Mouse (Mus musculus) kidney, postnatal 4 days (tissue): ENCODE data around the gene Noa1.
A peak's percentile ranks its signal among the peaks of the same experiment; 100 is the strongest.

Experiments
- DNase-seq, 2 experiments: peaks; one replicate each; pipeline ENCODE4 v3.0.0; 2021; ENCODE audit warnings: mixed read lengths in 2 of 2

Gene Noa1

DNA sequence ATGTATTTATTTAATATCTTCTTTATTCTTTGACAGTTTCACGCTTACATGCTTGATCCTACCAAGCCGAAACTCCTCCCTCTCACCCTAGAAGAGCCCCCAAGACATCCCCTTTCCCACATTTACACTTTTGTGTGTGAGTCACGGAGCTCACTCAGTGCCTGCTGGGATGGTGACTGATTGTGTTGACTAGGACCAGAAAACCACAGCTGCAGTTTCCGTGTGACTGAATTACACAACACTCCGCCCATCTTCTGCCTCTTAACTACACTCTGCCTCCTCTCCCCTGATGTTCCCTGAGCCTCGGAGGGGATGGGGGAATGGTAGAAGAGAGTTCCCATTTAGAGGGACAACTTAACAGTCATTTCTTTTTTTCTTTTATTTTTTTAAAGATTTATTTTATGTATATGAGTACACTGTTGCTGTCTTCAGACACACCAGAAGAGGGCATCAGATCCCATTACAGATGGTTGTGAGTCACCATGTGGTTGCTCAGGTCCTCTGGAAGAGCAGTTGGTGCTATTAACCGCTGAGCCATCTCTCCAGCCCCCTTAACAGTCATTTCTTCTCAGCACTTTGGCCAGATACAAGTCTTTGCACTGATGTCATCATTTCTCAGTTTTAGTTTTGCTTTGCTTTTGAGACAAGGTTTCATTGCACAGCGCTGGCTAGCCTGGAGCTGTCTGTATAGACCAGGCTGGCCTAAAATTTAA, 57.6 kb downstream of the Noa1 start:
- no peak for DNase-seq

DNA sequence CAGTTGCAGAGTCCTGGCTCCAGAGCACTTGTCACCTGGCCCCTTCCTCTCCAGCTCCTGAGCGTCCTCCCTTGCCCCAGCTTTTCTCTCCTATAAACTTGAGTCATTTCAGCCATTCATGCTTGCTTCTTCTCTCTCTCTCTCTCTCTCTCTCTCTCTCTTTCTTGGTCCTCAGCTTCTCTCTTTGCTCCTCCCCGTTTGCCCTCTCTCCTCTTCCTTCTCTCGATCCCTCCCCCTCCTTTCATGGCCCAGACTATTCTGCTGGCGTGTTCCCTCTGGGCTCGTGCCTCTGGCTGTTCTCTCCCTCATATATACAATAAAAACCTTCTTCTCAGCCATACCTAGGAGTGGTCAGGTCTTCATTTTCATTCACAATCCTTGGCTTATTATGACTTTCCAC, 58.2 kb downstream of the Noa1 start:
- DNase-seq: no peak

DNA sequence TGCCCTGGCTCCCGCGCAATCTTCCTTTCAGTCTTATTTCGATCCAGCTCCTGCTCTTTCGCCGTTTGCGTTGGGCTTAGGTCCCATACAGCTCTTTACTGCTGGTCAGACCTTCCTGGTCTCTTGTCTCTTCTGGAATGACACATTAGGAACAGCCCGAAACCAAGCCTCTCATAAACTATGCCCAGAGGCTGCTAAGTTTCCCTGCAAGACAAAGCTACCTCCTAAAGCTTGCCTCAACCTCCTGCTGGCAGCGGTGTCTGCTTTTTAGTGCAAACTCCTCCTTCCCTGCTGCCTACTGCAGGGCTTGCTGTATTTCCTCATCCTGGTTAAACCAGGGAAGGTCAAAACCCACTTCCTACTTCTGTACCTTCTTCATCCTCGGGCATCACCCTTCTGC, 59.8 kb downstream of the Noa1 start:
- DNase-seq: no peak

DNA sequence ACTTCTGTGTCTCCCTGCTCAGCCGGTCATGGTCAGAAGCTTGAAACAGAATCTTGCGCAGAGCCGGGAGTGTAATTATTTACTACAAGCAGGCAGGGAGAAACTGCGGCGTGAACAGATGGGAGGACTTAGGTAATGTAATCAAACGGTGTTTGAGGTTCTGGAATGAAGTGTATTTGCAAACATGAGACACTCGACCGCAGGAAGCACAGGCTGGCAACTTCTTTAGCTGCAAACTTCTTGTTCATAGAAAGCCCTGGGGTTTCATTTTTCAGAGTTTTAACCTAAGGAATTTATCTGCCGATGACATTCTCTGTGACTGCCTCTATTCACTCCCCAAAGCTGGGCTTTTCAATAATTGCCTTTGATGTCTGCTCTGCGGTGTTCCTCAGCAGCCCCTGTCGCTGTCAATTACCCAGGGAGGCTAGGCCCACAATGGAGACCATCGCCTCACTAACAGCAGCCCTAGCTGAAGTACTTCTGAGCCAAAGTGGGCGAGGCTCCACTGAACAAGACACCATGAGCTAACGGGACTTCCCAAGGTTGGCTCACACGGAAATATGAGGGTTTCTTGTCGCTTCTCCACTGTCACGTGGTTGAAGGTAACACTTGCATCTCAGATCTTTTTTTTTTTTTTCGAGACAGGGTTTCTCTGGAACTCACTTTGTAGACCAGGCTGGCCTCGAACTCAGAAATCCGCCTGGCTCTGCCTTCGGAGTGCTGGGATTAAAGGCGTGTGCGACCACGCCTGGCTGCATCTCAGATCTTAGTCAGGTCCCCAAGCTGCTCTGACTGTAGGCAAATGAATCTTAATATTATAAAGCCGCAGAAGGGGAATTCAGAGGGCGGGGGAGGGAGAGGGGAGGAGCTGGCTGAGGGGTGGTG, 63.9 kb downstream of the Noa1 start:
- DNase-seq: peak; percentile 31 to 47

DNA sequence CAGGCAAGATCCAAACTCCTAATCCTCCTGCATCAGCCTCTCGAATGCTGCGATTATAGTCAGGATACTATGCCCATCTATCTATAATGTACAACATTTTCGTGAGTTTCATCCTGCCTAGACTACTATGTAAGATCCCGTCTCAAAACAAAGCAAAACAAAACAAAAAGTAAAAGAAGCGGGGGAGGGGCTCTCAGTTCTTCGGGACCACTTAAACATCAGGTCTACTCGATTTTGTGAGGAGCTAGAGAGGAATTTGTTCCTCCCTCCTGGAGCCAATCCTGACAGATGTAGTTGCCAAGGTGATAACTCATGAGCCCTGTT, 64.5 kb downstream of the Noa1 start:
- DNase-seq: no peak

DNA sequence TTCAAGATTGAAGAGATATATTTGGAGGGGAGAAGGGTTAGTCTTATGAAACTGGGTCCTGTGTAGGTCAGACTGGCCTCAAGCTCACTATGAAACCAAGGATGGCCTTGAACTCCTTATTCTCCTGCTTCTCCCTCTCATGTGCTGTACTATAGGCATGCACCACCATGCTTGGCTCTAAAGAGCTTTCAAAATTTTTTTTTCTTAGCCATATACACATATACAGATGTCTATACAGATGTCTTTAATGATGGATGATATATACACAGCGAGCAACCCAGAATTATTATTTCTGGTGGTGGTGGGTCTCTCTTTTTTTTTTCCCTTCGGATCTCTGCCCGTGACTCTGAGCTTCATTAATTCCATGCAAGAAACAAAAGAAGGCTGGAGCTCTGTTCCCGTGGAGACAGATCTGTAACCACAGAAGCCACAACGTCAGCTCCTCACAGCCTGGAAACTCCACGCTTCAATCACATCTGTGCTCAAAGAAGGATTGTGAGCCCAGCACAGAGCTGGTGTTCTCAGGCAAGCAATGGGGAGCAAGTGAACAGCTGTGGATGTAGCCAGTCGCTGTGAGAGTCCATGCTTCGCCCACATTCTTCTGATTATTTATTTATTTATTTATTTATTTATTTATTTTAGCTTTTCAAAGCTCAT, 65.4 kb downstream of the Noa1 start:
- no peak for DNase-seq
